Mouse (Mus musculus): Measurements from ENCODE around the gene Slc35b1.
"Not testable (repeated sequence)": the region's sequence is repeated elsewhere in the genome, so short reads cannot be mapped to it uniquely, and the experiment has no call there.

Gene Slc35b1

DNA sequence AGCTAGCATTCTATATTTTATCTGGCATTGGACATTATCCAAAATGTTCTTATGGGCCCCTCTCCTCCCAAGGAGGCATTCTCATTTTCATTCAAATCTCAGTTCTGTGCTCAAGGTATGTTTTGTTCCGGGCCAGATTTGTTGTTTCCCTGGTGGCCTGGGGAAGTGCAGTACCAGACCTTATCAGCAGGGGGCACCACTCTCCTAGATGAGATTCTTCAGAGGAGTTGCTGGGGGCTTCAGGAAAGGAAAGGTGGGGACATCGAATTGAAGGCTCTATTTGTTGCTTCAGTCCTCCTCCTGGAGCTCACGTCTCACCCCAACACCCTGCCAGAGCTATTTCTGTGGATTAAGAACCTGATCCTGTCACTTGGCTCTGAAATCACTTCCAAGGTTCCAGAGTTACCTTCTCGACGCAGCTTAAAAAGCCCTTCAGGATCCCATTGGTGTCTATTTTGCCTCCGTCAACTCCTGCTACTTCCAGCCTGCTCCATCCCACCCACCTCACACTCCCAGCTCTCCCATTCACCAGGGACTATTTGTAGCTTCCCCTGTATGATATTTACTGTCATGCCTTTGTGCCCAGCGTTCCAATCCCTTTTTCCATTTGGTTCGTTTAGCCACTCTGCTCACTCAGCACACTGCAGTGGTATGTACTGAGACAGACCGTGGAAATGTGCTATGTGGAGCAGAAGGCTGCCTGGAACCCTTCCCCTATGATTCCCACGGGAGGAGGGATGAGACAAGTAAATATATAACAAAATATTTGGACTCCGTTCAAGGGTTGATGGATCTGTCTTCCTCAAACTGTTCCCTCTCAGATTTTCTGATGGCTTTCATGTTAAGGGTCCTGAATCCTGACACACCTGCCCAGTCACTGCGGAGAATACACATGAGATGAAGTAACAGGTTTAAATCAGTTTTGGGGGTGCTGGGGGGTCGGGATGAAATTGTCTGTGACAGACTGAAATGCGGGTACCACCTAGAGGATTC, 13.6 kb downstream of the Slc35b1 start:
- DNase-seq = peak; percentile 62

DNA sequence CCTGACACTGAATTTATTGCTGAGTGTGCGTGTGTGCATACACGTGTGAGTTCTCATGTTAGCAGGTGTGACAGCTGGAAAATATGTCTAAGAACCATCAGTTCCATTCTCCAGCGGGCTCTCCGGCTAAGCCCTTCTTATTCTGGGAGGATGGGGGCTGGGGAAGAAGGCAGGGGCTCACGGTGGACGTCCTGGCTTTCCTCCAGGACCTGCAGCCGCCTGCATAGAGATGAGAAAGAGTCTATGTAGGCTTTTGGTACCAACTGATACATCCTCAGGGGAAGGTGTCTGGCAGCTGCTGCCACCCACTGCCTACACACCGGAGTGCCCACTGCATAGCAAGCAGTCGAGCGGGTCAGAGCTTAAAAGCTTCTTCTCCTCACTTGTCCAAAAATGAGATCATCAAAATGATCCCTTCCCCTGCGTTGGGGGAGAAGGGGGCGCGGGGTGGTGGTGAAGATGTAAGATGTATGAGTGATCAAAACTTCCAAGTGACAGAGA, 15.1 kb downstream of the Slc35b1 start:
- DNase-seq = no peak

DNA sequence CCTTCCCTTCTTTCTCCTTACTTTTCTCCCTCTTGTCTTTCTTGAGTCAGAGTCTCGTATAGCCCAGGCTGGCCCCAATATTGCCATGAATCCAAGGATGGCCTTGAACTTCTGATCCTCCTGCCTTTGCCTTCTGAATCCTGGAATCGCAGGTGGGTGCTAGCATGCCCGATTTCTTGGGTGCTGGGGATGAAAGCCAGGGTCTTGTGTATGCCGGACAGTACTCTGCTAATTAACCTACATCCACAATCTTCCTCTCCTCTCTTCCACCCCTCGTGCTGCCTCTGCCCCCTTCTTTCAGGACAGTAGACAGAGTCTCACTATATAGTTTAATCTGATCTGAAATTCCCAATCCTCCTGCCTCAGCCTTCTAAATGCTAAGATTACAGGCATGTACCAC, 17.1 kb downstream of the Slc35b1 start:
- DNase-seq = no peak

GRCm38 (mm10) chr11:95402196-95402595, 17.7 kb downstream of the Slc35b1 start:
- no peak for DNase-seq

DNA sequence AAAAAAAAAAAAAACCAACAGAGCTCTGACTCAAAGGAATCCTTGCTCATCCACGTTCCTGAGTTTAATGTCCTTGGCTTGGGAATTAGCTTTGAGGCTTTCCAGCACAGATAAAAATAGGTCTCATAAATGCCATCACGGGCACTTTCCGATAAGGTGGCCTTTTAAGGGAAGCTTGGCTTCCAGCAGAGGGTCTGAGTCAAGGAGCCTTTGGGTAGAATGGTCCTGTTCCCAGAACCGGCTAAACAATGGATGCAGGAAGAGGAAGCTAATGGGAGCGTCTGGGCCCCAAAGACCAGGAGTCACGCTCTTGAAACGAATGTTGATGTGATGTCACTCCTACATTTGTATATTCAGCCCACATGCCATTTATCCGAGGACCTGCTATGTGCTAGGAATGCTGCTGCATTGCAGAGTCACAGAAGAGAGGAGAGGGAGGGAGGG, 18.2 kb downstream of the Slc35b1 start:
- DNase-seq = no peak

DNA sequence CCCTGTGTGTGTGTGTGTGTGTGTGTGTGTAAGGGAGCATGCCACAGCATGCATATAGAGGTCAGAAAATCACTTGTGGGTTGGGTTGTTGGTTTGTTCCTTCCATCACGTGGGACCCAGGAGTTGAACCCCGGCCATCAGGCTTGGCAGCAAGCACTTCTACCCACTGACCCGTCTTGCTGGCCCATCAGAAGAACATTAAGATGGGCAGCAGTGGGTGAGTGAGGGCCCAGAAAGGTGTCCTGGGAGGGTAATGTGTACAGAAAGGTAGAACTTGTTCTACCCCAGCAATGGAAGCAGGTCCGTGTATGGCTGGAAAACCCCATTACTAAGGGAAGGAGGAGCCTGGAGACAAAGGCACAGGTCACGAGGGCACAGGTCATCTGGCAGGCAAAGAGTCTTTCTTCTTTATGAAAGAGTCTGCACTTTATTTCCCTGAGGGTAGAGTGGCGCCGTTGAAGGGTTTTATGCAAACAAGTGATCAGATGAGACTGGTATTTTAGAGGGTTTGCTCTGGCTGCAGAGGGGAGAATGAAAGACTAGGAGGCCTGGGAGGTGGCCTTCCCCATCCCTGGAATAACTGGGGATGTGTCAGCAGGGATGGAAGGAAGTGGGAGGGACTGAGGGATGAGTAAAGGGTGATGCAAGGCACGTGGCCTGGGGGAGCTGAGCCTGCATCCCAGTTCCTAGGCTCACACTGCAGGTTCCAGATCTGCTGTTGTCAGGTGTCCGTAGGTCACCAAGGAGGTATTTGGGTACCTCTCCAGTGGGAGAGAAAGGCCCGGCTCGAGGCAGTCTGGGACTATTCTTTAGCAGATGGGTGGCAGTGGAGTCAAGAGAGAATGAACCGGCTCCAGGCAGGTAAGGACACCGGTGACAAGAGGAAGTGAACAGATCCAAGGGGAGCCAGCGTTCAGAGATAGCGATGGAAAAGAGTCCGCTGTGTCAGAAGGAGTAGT, 19.2 kb downstream of the Slc35b1 start:
- no peak for DNase-seq

GRCm38 (mm10) chr11:95405771-95406170, 21.3 kb downstream of the Slc35b1 start:
- DNase-seq = no peak

GRCm38 (mm10) chr11:95406398-95406797, 21.9 kb downstream of the Slc35b1 start:
- DNase-seq = not testable (repeated sequence)

GRCm38 (mm10) chr11:95409450-95410112, 25.1 kb downstream of the Slc35b1 start:
- no peak for DNase-seq

DNA sequence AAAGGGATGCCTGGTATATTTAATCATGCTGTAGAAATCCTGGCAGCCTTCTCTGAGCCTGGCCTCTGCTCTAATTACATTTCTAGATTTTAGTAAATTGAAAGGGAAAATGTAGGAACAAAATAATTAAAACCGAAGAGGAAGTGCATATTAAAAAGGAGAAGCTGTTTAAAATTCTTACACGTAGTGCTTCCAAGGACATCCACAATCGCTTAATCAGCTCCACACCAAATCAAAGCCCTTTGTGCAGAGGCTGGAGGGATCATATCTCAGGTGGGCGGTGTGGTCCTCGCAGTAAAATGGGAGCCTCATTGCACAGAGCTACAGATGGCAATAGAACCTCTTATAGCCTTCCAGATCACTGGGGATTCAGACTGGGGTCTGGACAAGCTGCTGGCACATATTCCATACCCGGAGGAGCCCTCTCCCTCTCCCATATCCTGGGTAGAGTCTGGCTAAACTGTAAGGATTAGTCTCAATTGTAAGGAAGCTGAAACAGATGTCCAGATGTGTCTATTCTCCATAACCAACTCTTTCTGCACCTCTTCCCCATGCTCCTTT, 27.0 kb downstream of the Slc35b1 start:
- DNase-seq = no peak

GRCm38 (mm10) chr11:95412615-95413014, 28.1 kb downstream of the Slc35b1 start:
- no peak for DNase-seq

DNA sequence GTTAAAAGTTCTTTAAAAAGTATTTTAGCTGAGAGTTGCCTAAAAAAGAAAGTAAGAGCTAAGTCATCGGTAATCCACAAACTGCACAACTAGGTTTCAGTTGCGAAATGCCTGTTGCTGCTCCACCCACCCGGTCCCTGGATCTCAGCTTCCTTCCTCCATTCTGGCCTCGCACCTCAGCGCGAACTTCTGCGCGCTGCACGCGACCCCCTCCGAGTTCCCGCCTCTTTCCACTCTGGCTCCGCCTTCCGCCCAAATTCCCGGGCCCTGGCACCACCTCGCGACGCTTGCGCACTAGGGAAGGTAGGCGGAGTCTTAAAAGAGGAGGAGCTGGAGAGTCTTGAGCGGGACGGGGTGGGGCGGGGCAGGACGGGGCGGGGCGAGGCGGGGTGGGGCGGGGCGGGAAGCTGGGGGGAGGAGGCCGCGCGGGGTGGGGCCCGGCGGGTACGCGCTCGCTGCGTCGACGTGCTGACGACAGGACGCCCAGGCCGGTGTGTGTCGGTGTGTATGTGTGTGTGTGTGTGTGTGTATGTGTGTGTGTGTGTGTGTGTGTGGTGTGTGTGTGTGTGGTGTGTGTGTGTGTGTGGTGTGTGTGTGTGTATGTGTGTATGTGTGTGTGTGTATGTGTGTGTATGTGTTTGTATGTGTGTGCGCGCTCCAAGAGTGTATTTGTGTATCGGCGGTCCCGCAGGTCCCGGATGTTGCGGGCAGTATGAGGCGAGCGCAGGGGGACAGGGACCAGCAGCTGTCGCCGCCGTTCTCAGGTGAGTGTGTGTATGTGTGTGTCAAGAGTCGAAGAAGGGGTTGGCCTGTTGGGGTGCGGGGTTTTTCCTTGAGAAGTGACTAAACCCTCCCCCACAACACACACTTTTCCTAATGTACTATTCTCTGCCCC, 29.4 kb downstream of the Slc35b1 start, which contains the start of gene Spop:
Spop (plus strand) TSS at position 440 of the 895 bp plus-strand sequence.
- DNase-seq = peak; percentile 86

DNA sequence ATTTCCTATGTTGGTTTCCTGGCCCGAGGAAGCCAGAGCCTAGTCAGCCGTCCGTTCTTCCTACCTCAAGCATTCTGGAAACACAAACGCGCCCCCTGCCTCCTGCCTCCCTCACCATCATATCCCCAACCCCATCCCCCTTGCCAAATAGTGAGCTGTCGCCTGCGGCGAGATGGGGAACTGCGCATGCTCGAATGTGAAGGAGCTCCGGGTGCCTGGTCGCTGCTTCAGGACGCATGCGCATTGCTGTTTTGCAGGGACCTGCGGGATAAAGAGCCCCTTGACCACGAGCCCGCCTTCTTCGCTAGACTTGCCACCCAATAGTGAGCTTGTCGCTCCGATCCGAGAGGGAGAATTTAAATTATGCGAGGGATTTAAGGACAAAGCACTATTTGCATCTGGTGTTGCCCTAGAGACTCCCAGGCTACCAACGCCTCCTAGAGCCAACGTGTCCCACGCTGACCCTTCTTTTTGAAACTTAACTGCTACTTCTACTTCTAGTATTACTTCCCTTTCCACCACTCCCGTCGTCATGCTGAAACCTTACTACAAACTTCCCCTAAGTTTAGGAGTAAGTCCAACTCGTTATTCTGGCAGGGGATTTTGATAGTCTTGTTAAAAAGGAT, 30.2 kb downstream of the Slc35b1 start:
- peak; percentile 92 for DNase-seq

- DNase-seq = no peak
Observed at GRCm38 (mm10) chr11:95415931-95416330, 31.4 kb downstream of the Slc35b1 start.

GRCm38 (mm10) chr11:95417341-95417740, 32.8 kb downstream of the Slc35b1 start:
- no peak for DNase-seq

GRCm38 (mm10) chr11:95420880-95421435, 36.5 kb downstream of the Slc35b1 start:
- no peak for DNase-seq

- DNase-seq = no peak
Observed at GRCm38 (mm10) chr11:95423505-95423904, 39.0 kb downstream of the Slc35b1 start.

DNA sequence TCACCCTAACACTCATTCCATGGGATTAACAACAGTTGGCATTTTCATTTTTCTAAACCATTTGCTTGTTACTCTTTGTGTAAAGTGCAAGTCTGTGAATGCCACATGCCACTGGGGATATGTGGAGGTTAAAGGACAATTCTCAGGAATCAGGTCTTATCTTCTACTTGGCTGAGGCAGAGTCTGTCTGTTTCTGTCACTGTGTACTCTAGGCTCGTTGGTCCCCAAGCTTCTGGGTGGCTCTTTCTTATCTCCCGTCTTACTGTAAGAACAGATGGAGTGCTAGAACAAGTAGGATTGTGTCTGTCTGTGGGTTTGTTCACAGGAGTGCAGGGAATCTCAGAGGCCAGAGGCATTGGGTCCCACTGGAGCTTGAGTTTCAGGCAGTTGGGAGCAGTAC, 46.9 kb downstream of the Slc35b1 start:
- no peak for DNase-seq

- DNase-seq = no peak
Observed at GRCm38 (mm10) chr11:95432194-95432593, 47.7 kb downstream of the Slc35b1 start.

All from right cerebral cortex, postnatal 25 days (tissue).